Mouse (Mus musculus): ENCODE data around the gene Gm11492.

The Gm11492 gene

GRCm38 (mm10) chr11:87566501-87566900 is at the start of gene Gm11492:
Gene Gm11492, plus strand, starts transcription at chr11:87566653.
- DNase-seq (ENCODE audit: extremely low read depth, low read depth), result no peak

DNA sequence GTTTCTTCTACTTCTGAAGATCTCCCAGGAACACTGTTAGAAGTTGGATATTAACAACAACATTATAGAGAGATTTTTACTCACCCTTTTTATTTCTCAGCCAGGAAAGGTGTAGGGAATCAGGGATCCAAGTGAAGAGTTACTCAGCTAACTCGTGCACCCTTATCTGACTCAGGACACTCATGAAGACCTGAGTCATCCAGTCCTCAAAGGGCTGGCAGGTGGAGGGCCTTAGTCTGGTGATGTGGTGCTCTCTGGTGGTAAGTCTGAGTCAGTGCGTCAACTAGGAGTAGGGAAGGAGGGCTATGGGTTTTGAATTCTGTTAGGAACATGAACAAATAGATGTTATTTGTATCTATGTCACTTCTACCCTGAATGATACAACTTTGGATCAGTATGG is 47.2 kb upstream of the Gm11492 start:
- DNase-seq (ENCODE audit: extremely low read depth, low read depth), result peak; percentile 65

- no peak for DNase-seq (ENCODE audit: extremely low read depth, low read depth)
Measured at GRCm38 (mm10) chr11:87523466-87523865, 43.0 kb upstream of the Gm11492 start.

GRCm38 (mm10) chr11:87523967-87524366 is 42.5 kb upstream of the Gm11492 start:
- no peak for DNase-seq (ENCODE audit: extremely low read depth, low read depth)

GRCm38 (mm10) chr11:87524780-87525179 is 41.7 kb upstream of the Gm11492 start:
- DNase-seq (ENCODE audit: extremely low read depth, low read depth), result no peak

- DNase-seq (ENCODE audit: extremely low read depth, low read depth), result peak; percentile 64
Measured at GRCm38 (mm10) chr11:87527364-87527763, 39.1 kb upstream of the Gm11492 start.

DNA sequence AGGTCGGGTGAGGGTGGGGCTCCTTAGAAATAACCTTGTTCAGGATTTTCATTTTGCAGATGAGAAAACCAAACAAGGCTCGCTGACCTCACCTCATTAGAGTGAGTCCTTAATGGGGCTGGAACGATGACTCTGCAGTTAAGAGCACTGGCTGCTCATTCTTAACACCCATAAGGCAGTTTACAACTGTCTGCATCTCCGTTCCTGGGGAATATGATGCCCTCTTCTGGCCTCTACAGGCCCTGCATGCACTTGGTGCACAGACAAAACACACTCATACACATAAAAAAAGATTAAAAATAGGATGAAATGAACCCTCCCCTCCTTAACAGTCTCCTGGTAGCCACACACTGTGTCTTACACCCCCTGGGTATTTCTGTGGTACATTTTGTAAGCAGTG is 38.5 kb upstream of the Gm11492 start:
- DNase-seq (ENCODE audit: extremely low read depth, low read depth), result peak; percentile 61

DNA sequence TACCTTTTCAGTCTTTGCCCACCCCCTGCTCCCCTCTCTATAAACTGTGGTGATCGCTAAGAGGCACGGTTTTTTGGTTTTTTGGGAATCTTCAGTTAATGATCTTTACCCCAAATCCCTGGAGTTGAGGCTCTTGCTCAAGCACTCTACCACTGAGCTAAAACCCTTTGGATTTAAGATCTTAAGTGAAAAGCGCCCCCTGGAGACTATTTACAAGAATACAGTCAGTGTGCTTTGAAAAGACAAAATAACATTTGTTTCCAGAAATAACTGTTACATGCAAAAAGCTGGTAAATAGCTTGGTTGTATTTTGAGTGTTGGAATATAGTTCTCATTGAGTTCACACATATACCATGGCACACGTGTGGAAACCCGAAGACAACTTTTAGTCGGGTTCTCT is 34.8 kb upstream of the Gm11492 start:
- no peak for DNase-seq (ENCODE audit: extremely low read depth, low read depth)

- DNase-seq (ENCODE audit: extremely low read depth, low read depth), result no peak
Measured at GRCm38 (mm10) chr11:87542285-87542684, 24.2 kb upstream of the Gm11492 start.

- DNase-seq (ENCODE audit: extremely low read depth, low read depth), result no peak
Measured at GRCm38 (mm10) chr11:87542906-87543305, 23.5 kb upstream of the Gm11492 start.

DNA sequence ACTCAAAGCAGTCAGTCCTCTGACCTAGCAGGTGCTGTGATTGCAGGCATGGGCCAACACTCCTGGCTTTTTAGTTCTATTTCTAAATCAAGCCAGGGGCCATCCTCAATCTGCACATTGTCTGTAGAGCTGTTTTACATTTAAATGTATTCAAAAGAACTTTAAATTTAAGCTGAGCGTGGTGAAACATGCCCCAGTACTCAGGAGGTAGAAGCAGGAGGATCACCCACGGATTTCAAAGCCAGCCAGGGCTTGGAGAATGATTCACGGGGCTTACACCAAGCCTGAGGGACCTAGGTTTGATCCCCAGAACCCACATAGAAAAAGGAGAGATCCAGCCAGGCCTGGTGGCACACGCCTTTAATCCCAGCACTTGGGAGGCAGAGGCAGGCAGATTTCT is 13.1 kb upstream of the Gm11492 start:
- DNase-seq (ENCODE audit: extremely low read depth, low read depth), result no peak

- no peak for DNase-seq (ENCODE audit: extremely low read depth, low read depth)
Measured at GRCm38 (mm10) chr11:87554386-87554785, 12.1 kb upstream of the Gm11492 start.

DNA sequence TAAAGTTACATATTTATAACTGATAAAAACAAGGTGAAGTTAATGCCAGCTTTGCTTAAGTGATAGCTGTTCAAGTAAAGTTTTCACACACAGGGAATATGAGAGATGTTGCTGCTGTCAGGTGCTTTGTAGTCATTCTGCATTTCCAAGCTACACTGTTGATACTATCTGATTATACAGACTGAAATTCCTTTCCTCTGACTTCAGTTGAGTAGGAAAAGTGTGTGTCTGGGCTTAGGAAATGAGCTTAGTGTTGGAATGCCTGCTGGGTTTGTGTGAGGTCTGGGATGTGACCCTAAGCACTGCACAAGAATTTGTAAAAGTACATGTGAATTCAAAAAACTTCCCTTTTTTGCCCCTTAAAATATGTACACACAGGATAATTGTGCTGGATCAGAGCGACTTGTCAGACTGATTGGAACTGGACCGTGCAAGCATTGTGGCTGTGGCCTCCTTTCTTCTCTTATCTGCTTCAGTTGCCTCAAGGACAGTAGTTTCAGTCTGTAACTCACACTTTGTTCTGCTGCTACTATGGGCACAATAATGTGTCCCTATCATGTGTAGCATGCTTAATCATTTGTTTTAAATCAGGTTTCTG is 11.2 kb upstream of the Gm11492 start:
- no peak for DNase-seq (ENCODE audit: extremely low read depth, low read depth)

GRCm38 (mm10) chr11:87561208-87561607 is 5.2 kb upstream of the Gm11492 start:
- no peak for DNase-seq (ENCODE audit: extremely low read depth, low read depth)

DNA sequence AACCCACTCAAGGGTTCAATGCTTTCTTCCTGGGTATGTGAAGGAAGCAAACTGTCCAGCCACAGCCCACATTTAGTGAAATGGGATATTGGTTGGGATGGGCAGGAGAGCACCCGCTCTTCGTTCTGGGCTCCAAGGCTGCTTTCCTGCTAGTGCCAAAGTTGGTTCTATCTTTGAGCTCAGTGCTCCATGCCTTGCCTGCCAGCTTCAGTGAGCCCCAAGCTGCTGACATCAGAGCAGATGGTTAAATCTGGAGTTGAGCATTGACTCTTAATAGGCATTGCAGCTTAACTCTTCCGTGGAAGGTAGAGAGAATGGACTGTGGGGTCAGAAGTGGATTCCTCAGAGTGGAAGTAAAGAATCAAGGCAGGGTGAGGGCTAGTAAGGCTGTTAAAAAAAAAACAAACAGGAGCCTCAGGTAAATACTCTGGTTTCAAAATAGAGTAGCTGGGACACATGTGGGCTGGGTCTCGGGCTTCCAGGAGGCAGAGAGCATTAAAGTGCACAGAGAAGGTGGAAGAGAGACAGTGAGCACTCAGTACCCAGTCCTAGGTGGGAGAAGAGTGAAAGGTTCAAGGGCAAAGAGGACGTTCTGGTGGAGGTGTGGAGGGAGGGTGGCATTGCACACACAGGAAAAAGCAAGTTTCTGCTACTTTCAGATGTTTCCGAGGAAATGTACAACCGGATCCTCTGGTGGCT is 2.0 kb downstream of the Gm11492 start, which contains the start of gene Sept4:
TSS of gene Sept4 (plus strand) at position 649 of the 699 bp plus-strand sequence.
- no peak for DNase-seq (ENCODE audit: extremely low read depth, low read depth)

GRCm38 (mm10) chr11:87570743-87571142 is 4.3 kb downstream of the Gm11492 start:
- DNase-seq (ENCODE audit: extremely low read depth, low read depth), result no peak

GRCm38 (mm10) chr11:87571361-87571950 is 5.0 kb downstream of the Gm11492 start:
- no peak for DNase-seq (ENCODE audit: extremely low read depth, low read depth)

GRCm38 (mm10) chr11:87573751-87574150 is 7.3 kb downstream of the Gm11492 start:
- no peak for DNase-seq (ENCODE audit: extremely low read depth, low read depth)

DNA sequence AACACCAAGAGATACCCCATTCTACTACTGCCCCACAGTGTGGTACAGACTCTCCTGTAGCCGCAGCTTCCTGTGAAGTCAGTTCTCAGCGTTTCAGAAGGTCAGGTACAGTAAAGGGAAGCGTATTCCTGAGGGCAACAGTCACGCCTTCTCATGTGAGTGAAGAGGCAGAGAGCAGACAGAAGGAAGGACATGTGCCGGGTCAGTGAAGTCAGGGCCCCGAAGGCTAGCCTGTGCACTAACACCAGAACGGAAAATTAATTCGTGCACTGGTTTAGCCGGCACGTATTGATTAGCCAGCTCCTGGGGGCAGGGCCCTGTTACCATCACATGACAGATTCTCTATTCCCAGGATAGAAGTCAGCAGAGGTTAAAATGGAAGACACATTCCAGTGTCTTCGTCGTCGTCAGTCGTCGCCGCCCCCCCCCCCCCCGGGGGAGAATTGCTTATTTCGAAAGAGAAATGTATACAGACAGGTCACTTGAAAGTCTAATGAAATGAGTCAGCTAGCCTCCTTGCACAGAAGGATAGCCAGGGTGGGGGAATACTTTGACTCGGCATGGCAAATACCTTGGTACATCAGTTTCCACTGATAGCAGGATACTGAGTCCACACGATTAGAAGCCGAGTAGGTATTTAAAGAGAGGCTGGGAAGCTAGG is 8.2 kb downstream of the Gm11492 start:
- no peak for DNase-seq (ENCODE audit: extremely low read depth, low read depth)

DNA sequence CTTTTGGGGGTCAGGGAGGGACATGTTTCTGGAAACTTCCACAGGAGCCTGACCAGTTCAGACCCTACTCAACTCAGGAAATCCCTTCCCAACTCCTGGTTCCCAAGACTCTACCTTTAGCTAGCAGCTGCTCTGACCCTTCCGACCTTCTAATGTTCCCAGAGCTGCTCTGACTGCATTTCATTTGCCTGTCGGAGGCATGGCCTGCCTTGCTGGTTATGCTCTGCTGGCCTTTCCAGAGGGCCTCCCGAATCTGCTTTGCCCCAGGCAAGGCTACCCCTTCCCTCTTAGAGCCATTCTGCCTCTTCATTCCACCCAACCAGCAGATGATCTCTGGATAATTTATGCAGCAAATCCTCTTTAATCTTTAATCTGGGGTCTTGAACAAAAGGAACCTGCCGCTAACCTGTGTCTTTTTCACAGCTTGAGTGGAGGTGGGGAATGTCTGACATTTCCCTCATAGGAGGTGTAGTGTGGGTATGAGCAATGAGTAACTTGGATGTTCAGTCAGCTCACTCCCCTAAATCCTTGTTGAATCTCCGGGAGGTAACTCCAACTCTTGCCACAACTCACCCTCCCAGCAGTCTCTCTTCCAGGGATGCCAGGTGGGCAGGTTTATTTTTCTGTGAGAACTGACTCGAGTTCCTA is 11.3 kb downstream of the Gm11492 start:
- DNase-seq (ENCODE audit: extremely low read depth, low read depth), result no peak

GRCm38 (mm10) chr11:87578249-87578962 is 12.0 kb downstream of the Gm11492 start:
- DNase-seq (ENCODE audit: extremely low read depth, low read depth), result no peak

Data from MEL-GATA-1-ER (cell line).